Mouse (Mus musculus) liver, adult 2 months (tissue): Measurements from ENCODE around the gene Serpini1.

Source experiments
- CTCF ChIP-seq: fragments of 200-500 bp; IDR thresholded peaks from 2 replicates; pipeline ENCODE4 v1.5.1; 2011; ENCODE audit warnings: low read depth, low read length, control low read depth
- POLR2A ChIP-seq: fragments of 200-500 bp; IDR thresholded peaks from 2 replicates; pipeline ENCODE4 v1.6.1; 2011; ENCODE audit warnings: low read length, control low read depth; ENCODE audit not compliant: insufficient read depth; ENCODE audit errors: extremely low read depth

DNA sequence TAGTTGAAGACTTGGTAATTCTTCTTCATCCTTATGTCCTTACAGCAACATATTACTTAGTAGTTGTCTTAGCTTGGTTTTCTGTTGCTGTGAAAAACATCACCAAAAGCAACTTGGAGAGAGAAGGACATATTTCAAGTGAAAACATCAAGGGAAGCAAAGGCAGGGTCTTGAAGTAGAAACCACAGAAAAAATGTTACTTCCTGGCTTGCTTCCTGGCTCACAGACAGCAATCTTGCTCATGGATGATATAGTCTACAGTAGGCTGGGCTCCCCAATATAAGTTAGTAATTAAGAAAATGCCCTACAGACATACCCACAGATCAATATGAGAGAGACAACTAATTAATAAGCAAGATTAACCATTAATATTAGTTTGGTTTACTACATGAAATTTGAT, 125.5 kb downstream of the Serpini1 start:
- TF ChIP-seq CTCF = no peak
- no peak for TF ChIP-seq POLR2A
